In the genomic region with DNA sequence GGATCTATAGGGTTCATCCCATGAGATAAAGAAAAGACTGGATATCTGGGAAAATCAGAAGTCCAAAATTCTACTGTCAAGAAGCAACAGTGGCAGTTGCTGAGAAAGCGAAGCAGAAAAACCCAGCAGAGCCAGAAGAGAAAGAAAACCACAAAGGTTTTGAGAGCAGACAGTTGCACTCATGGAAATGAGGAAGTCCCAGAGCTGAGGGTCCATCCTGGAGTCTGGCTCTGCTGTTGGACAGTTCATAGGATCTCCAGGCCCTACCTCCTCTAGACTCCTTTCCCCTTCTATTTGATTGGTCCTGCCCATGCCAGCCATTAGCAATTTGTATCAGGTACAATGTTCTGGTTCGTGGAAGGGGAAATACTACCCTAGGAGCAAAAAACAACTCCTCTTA, we compare ENCODE assay signal across 32 mouse cellular contexts. TPM values are rescaled to one million over a fixed set of nuclear protein-coding genes. Genes with fewer than 3 reads are reported as not detected.
DNase-seq lines count a peak whose midpoint lies in the region; ATAC-seq and TF ChIP-seq lines count a peak whose summit lies in the region.
"Had no signal": no experiment of that assay in that cellular context is flagged by ENCODE, and none has a peak within 500 bp of the region (broad histone marks: within the 10 kb centered on the region; RNA-seq: fewer than 3 reads in every experiment).

No protein-coding gene starts in this region.

- TF ChIP-seq POLR2A in MEL (IDR thresholded peaks at IDR 0.05; ENCODE audit: control insufficient read depth in 1 of 2, insufficient read depth in 1 of 2, low read depth in 1 of 2, low read length in 2 of 2, poor library complexity in 1 of 2) = no peak

- no peaks in the 10 kb centered on the region; a peak in 1 of 4 replicates for H3K27me3 ChIP-seq in MEL (ENCODE audit: control insufficient read depth in 1 of 2, insufficient read depth in 2 of 2, low read length in 2 of 2)
- H3K27me3 ChIP-seq: CH12.LX; embryonic facial prominence, embryonic 13.5 days; embryonic facial prominence, embryonic 15.5 days; forebrain, embryonic 12.5 days; Patski had no signal

- no peak overlapping the region for H3K9ac ChIP-seq in MEL (ENCODE audit: control insufficient read depth, low read depth, low read length, poor library complexity, severe bottlenecking)
- H3K9ac ChIP-seq: embryonic facial prominence, embryonic 13.5 days; embryonic facial prominence, embryonic 15.5 days; forebrain, embryonic 12.5 days had no signal

- no peak overlapping the region for H3K4me3 ChIP-seq in MEL (ENCODE audit: control insufficient read depth in 1 of 2, insufficient read depth in 1 of 2, low read depth in 2 of 2, low read length in 2 of 2)
- H3K4me3 ChIP-seq: embryonic facial prominence, embryonic 13.5 days; embryonic facial prominence, embryonic 15.5 days; erythroblast, embryonic 14.5 days; forebrain, embryonic 10.5 days; forebrain, embryonic 12.5 days had no signal

- TF ChIP-seq CTCF in MEL (IDR thresholded peaks at IDR 0.05 in 2 of 3, conservative IDR thresholded peaks at IDR 0.05 in 1 of 3; ENCODE audit: control insufficient read depth in 1 of 3, insufficient read depth in 1 of 3, low read depth in 2 of 3, low read length in 3 of 3, poor library complexity in 1 of 3, severe bottlenecking in 1 of 3) = no peak

- TF ChIP-seq EP300 in MEL (IDR thresholded peaks at IDR 0.05; ENCODE audit: low read depth in 1 of 2, low read length in 2 of 2) = no peak

- H3K9me3 ChIP-seq in MEL (replicated peaks; ENCODE audit: insufficient read depth, low read length) = no peaks in the 10 kb centered on the region
- H3K9me3 ChIP-seq: embryonic facial prominence, embryonic 13.5 days; embryonic facial prominence, embryonic 15.5 days; forebrain, embryonic 10.5 days; forebrain, embryonic 12.5 days; G1E had no signal

- no peaks in the 10 kb centered on the region for H3K79me2 ChIP-seq in MEL (ENCODE audit: control insufficient read depth, insufficient read depth, low read length, poor library complexity)

- H3K27ac ChIP-seq in MEL (ENCODE audit: control insufficient read depth, low read depth, low read length) = no peak overlapping the region
- H3K27ac ChIP-seq: embryonic facial prominence, embryonic 13.5 days; embryonic facial prominence, embryonic 15.5 days; forebrain, embryonic 10.5 days; forebrain, embryonic 12.5 days had no signal

- no peaks in the 10 kb centered on the region for H3K36me3 ChIP-seq in MEL (ENCODE audit: control insufficient read depth in 1 of 2, insufficient read depth in 2 of 2, low read length in 2 of 2)
- H3K36me3 ChIP-seq: embryonic facial prominence, embryonic 13.5 days; embryonic facial prominence, embryonic 15.5 days; forebrain, embryonic 10.5 days; forebrain, embryonic 12.5 days; G1E had no signal

- peak; percentile 14 for DNase-seq in MEL (ENCODE audit: low read depth, low spot score)
- DNase-seq in retina, embryonic 14.5 days (ENCODE audit: low spot score) = no peak
- DNase-seq in adrenal gland, adult (ENCODE audit: inconsistent age in 2 of 2, low spot score in 1 of 2) = no peak
- DNase-seq in urinary bladder, postnatal 14 days (ENCODE audit: low spot score) = no peak
- no peak for DNase-seq in ovary, postnatal 14 days (ENCODE audit: low spot score)
- DNase-seq: adrenal gland, adult 2 months; adrenal gland, postnatal 14 days; adrenal gland, postnatal 36 days; B cell, adult 2 months; cerebellum, adult 11-12 months; cerebellum, adult 2 months; cerebellum, adult 9-10 months; cerebellum, postnatal 10 days; cerebellum, postnatal 25 days; embryo, embryonic 11 days had no signal

- H3K4me1 ChIP-seq in MEL (ENCODE audit: control insufficient read depth in 1 of 2, insufficient read depth in 2 of 2, low read length in 2 of 2) = no peaks in the 10 kb centered on the region
- H3K4me1 ChIP-seq: embryonic facial prominence, embryonic 13.5 days; embryonic facial prominence, embryonic 15.5 days; forebrain, embryonic 12.5 days had no signal

- no peak for TF ChIP-seq RAD21 in MEL (IDR thresholded peaks at IDR 0.05; ENCODE audit: low read depth, low read length)

- peak; percentile 90 for ATAC-seq in common myeloid progenitor, adult 5-6 weeks (replicated peaks; ENCODE audit: low read depth, poor library complexity, severe bottlenecking)
- peak; percentile 46 to 62; a peak in 3 of 4 replicates for ATAC-seq in hematopoietic stem cell, adult 5-6 weeks (replicated peaks in 1 of 2; ENCODE audit: insufficient read depth in 1 of 2, low FRiP score in 2 of 2, low TSS enrichment in 1 of 2, low read depth in 1 of 2, poor library complexity in 2 of 2, severe bottlenecking in 2 of 2)
- ATAC-seq in megakaryocyte progenitor cell, adult 5-6 weeks (replicated peaks; ENCODE audit: poor library complexity) = peak; percentile 78
- ATAC-seq: activated CD4-positive, CD25-positive, alpha-beta regulatory T cell, adult 4 months; CD4-positive, CD25-positive, alpha-beta regulatory T cell, adult 4 months; forebrain, embryonic 14.5 days; forebrain, embryonic 16.5 days; Patski had no signal

TF ChIP-seq in MEL, 35 proteins besides CTCF, POLR2A, EP300 and RAD21:
- TF ChIP-seq ETS1 (IDR thresholded peaks at IDR 0.05; ENCODE audit: low read depth, low read length) (no peak), CHD2 (IDR thresholded peaks at IDR 0.05; ENCODE audit: low read length) (no peak), TBP (IDR thresholded peaks at IDR 0.05; ENCODE audit: low read depth, low read length) (no peak), ZNF384 (IDR thresholded peaks at IDR 0.05; ENCODE audit: low read depth, low read length) (no peak), BHLHE40 (IDR thresholded peaks at IDR 0.05; ENCODE audit: borderline replicate concordance, low read depth, low read length) (no peak), TCF12 (IDR thresholded peaks at IDR 0.05; ENCODE audit: low read depth, low read length) (no peak), MYC (IDR thresholded peaks at IDR 0.05; ENCODE audit: low read depth, low read length) (no peak)
TF ChIP-seq in MEL: peak in this region for 0.

RNA-seq across cellular contexts. Expression of a gene that starts 18.7 kb away (rescaled TPM):
- not detected in 2 replicates for total RNA-seq in MEL (2012; rRNA removed)
- polyA plus RNA-seq in MEL (2012; ENCODE audit: insufficient read depth in 1 of 2, insufficient read length in 2 of 2, low read depth in 1 of 2, low replicate concordance in 2 of 2, missing spikeins in 1 of 2) = not detected
- total RNA-seq in common myeloid progenitor, adult 5-6 weeks (2017) = 0.92 and 3.6 TPM in 2 replicates
- 2.4 and 3.4 TPM in 2 replicates for total RNA-seq in hematopoietic stem cell, adult 5-6 weeks (2017)
- total RNA-seq in megakaryocyte progenitor cell, adult 5-6 weeks (2015) = 0.42 and 1.1 TPM in 2 replicates
- total RNA-seq in megakaryocyte progenitor cell, adult 5-6 weeks (2017) = 1.3 and 1.4 TPM in 2 replicates
- total RNA-seq: G1E had no signal
- polyA plus RNA-seq: erythroblast, embryonic 14.5 days; G1E had no signal

RNA-seq across cellular contexts. Expression of a gene that starts 39.5 kb away (rescaled TPM):
- not detected in 2 replicates for total RNA-seq in MEL (2012; rRNA removed)
- polyA plus RNA-seq in MEL (2012; ENCODE audit: insufficient read depth in 1 of 2, insufficient read length in 2 of 2, low read depth in 1 of 2, low replicate concordance in 2 of 2, missing spikeins in 1 of 2) = not detected
- not detected in 2 replicates for total RNA-seq in common myeloid progenitor, adult 5-6 weeks (2017)
- total RNA-seq in hematopoietic stem cell, adult 5-6 weeks (2017) = not detected in 2 replicates
- not detected in 2 replicates for total RNA-seq in megakaryocyte progenitor cell, adult 5-6 weeks (2015)
- not detected in 2 replicates for total RNA-seq in megakaryocyte progenitor cell, adult 5-6 weeks (2017)
- total RNA-seq: adrenal gland, adult 2 months; adrenal gland, postnatal 14 days; adrenal gland, postnatal 36 days; CH12.LX had no signal
- polyA plus RNA-seq: activated CD4-positive, CD25-positive, alpha-beta regulatory T cell, adult 4 months; adrenal gland, adult 2 months; CD4-positive, CD25-positive, alpha-beta regulatory T cell, adult 4 months; cerebellum, adult 2 months; embryonic facial prominence, embryonic 11.5 days; embryonic facial prominence, embryonic 13.5 days; embryonic facial prominence, embryonic 15.5 days; erythroblast, embryonic 14.5 days; forebrain, embryonic 10.5 days; forebrain, embryonic 14.5 days; frontal cortex, adult 2 months; G1E; Patski had no signal
